Mouse (Mus musculus) embryo, embryonic 10 days (tissue): ENCODE data around the gene Prl3c1.
"Not testable (repeated sequence)": the region's sequence is repeated elsewhere in the genome, so short reads cannot be mapped to it uniquely, and the experiment has no call there.

Source experiments
- DNase-seq: peaks from one replicate; pipeline ENCODE4 v3.0.0-alpha.2; 2015; ENCODE audit warnings: low spot score

Gene Prl3c1

DNA sequence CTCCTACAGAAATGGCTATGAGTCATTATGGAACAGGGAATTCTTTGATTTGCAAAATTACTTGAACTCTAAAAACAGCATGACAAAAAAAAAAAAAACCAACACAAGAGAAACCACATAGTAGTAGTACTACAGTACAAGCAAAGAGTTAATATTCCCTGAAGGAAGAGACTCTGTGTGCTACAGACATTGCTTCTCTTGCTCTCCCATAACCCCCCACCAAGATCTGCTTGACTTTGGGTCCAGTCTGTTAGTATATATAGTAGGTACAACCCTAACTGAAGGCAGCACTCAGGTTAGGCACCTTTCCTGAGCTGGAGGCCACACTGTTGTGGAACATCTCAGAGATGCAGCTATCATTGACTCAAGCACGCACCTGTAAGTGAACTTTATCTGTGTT is at the start of gene Prl3c1:
Gene Prl3c1 (plus strand): TSS at position 301 of the 400 bp plus-strand sequence.
- no peak for DNase-seq

DNA sequence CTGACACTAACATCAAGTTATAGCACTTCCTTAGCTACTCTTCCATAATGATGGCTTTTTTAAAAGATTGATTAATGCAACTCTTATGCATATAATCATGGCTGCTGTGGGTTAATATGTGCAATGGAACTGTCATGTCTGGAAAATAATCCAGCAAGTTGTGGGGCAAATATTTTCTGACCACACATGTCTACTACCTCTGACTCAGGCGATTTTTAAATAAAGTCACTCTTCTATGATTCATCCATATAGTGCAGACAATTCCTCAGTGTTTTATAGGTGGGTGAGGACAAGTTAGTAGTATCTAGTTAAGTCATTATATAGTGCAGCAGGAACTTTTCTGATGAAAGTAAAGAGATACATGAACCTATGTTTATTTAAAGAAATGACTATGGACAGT is 48.2 kb upstream of the Prl3c1 start:
- DNase-seq: no peak

DNA sequence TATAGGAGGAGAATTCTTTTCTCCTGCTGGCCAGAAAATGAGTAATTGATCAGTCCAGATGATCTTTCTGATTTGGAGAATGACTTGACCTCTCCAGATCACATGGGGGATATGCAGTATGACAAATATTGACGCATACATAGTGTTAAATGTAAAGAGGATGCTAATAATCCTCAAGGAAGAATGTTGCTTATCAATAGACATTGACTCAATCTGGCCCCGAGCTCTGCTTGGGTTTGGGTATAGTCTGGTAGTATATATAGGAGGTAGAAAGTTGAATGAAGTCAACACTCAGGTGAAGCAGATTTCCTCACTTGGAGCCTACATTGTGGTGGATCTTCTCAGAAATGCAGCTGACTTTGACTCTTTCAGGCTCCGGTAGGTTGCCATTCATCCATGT is 40.0 kb upstream of the Prl3c1 start, which contains the start of gene Prl3d3:
Gene Prl3d3 (plus strand): TSS at position 301 of the 400 bp plus-strand sequence.
- not testable (repeated sequence) for DNase-seq

DNA sequence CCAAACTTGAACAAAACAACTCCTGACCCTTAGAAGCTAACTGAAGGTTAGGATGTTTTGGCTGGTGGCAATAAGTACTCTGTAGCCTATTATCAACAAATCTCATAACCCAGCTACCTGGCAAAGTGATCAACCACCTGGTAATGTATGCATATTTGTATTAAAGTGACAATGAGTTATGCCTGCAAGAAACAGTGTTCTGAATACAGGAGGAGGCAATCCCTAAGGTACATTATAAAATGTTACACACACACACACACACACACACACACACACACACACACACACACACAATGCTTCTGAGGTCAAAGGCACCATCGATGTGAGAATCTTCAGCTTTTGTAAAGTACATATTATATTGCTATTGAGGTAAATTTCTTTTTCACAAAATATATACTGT is 45.1 kb downstream of the Prl3c1 start, which contains the start of gene Prl3b1:
Gene Prl3b1 (plus strand): TSS at position 301 of the 400 bp plus-strand sequence.
- DNase-seq: no peak
